Mouse (Mus musculus): Measurements from ENCODE around the gene Aqp9.

Aqp9 gene

GRCm38 (mm10) chr9:71167473-71168215 lies 838 bp downstream of the Aqp9 start:
- DNase-seq (ENCODE audit: inconsistent ontology term), result peak; percentile 81

- peak; percentile 98 for DNase-seq (ENCODE audit: inconsistent ontology term)
These were observed 1.5 kb downstream of the Aqp9 start for GRCm38 (mm10) chr9:71166871-71167465.

GRCm38 (mm10) chr9:71166019-71166705 lies 2.3 kb downstream of the Aqp9 start:
- DNase-seq (ENCODE audit: inconsistent ontology term), result no peak

- no peak for DNase-seq (ENCODE audit: inconsistent ontology term)
These were observed 3.0 kb downstream of the Aqp9 start for GRCm38 (mm10) chr9:71165510-71165909.

GRCm38 (mm10) chr9:71165061-71165460 lies 3.4 kb downstream of the Aqp9 start:
- no peak for DNase-seq (ENCODE audit: inconsistent ontology term)

- DNase-seq (ENCODE audit: inconsistent ontology term), result no peak
These were observed 4.1 kb downstream of the Aqp9 start for GRCm38 (mm10) chr9:71164353-71164752.

GRCm38 (mm10) chr9:71162858-71163740 lies 5.4 kb downstream of the Aqp9 start:
- DNase-seq (ENCODE audit: inconsistent ontology term), result no peak

- DNase-seq (ENCODE audit: inconsistent ontology term), result no peak
These were observed 6.2 kb downstream of the Aqp9 start for GRCm38 (mm10) chr9:71162131-71162857.

- no peak for DNase-seq (ENCODE audit: inconsistent ontology term)
These were observed 7.4 kb downstream of the Aqp9 start for GRCm38 (mm10) chr9:71160849-71161711.

GRCm38 (mm10) chr9:71159686-71160085 lies 8.8 kb downstream of the Aqp9 start:
- no peak for DNase-seq (ENCODE audit: inconsistent ontology term)

GRCm38 (mm10) chr9:71159060-71159626 lies 9.3 kb downstream of the Aqp9 start:
- no peak for DNase-seq (ENCODE audit: inconsistent ontology term)

- DNase-seq (ENCODE audit: inconsistent ontology term), result no peak
These were observed 10.4 kb downstream of the Aqp9 start for GRCm38 (mm10) chr9:71157921-71158646.

- no peak for DNase-seq (ENCODE audit: inconsistent ontology term)
These were observed 11.9 kb downstream of the Aqp9 start for GRCm38 (mm10) chr9:71156447-71157035.

- peak; percentile 45 for DNase-seq (ENCODE audit: inconsistent ontology term)
These were observed 13.0 kb downstream of the Aqp9 start for GRCm38 (mm10) chr9:71155399-71156005.

GRCm38 (mm10) chr9:71151386-71151785 lies 17.1 kb downstream of the Aqp9 start:
- DNase-seq (ENCODE audit: inconsistent ontology term), result peak; percentile 36

- DNase-seq (ENCODE audit: inconsistent ontology term), result no peak
These were observed 18.3 kb downstream of the Aqp9 start for GRCm38 (mm10) chr9:71150175-71150574.

GRCm38 (mm10) chr9:71148890-71149289 lies 19.6 kb downstream of the Aqp9 start:
- DNase-seq (ENCODE audit: inconsistent ontology term), result no peak

- DNase-seq (ENCODE audit: inconsistent ontology term), result no peak
These were observed 22.3 kb downstream of the Aqp9 start for GRCm38 (mm10) chr9:71146210-71146609.
